14 mouse cellular contexts compared by ENCODE assay signal in genomic region chr13:35795887-35796286, GRCm38 (mm10).
DNase-seq lines count a peak whose midpoint lies in the region; ATAC-seq and TF ChIP-seq lines count a peak whose summit lies in the region.
"Had no signal": no experiment of that assay in that cellular context is flagged by ENCODE, and none has a peak within 500 bp of the region (broad histone marks: within the 10 kb centered on the region; RNA-seq: fewer than 3 reads in every experiment).

No protein-coding gene starts in this region.

- ATAC-seq in forebrain, embryonic 15.5 days (replicated peaks), result no peak
- ATAC-seq in heart, embryonic 16.5 days (replicated peaks; ENCODE audit: extremely low read depth, insufficient read depth, low FRiP score), result no peak
- peak; percentile 77 for ATAC-seq in erythroid progenitor cell, adult 5-6 weeks (replicated peaks; ENCODE audit: low FRiP score, poor library complexity, severe bottlenecking)
- ATAC-seq in megakaryocyte progenitor cell, adult 5-6 weeks (replicated peaks; ENCODE audit: poor library complexity), result peak; percentile 74
- ATAC-seq in hindbrain, postnatal 0 days, result no peak
- ATAC-seq: inflammation-experienced regulatory T-cells, adult 6 months had no signal

- no peaks in the 10 kb centered on the region for H3K9me3 ChIP-seq in forebrain, embryonic 10.5 days
- H3K9me3 ChIP-seq in forebrain, embryonic 15.5 days, result no peaks in the 10 kb centered on the region
- no peaks in the 10 kb centered on the region for H3K9me3 ChIP-seq in heart, embryonic 16.5 days (replicated peaks; ENCODE audit: control insufficient read depth, low read length)
- H3K9me3 ChIP-seq in hindbrain, postnatal 0 days (ENCODE audit: low read length), result no peaks in the 10 kb centered on the region
- H3K9me3 ChIP-seq: limb, embryonic 10.5 days; lung, embryonic 15.5 days; neural tube, embryonic 12.5 days had no signal

- no peaks in the 10 kb centered on the region for H3K36me3 ChIP-seq in forebrain, embryonic 10.5 days (replicated peaks)
- no peaks in the 10 kb centered on the region for H3K36me3 ChIP-seq in forebrain, embryonic 15.5 days
- no peaks in the 10 kb centered on the region for H3K36me3 ChIP-seq in heart, embryonic 16.5 days (ENCODE audit: control insufficient read depth, insufficient read depth)
- H3K36me3 ChIP-seq in hindbrain, postnatal 0 days (ENCODE audit: insufficient read depth, low read length), result no peaks in the 10 kb centered on the region
- H3K36me3 ChIP-seq: limb, embryonic 10.5 days; lung, embryonic 15.5 days; neural tube, embryonic 12.5 days had no signal

- no peak for DNase-seq in forebrain, embryonic 10.5 days (ENCODE audit: extremely low spot score, low spot score)
- DNase-seq in heart, adult 9 months (ENCODE audit: low spot score in 2 of 2), result no peak
- no peak for DNase-seq in hindbrain, postnatal 0 days (ENCODE audit: low spot score)
- DNase-seq in thymus, postnatal 14 days, result no peak
- DNase-seq: cerebellum, adult 11-12 months had no signal

- H3K4me3 ChIP-seq in forebrain, embryonic 10.5 days, result no peak overlapping the region
- no peak overlapping the region for H3K4me3 ChIP-seq in forebrain, embryonic 15.5 days
- H3K4me3 ChIP-seq in heart, embryonic 16.5 days (ENCODE audit: low read length), result no peak overlapping the region
- H3K4me3 ChIP-seq in hindbrain, postnatal 0 days (ENCODE audit: low read length), result no peak overlapping the region
- H3K4me3 ChIP-seq: limb, embryonic 10.5 days; lung, embryonic 15.5 days; neural tube, embryonic 12.5 days had no signal

- no peak for TF ChIP-seq CTCF in hindbrain, postnatal 0 days (IDR thresholded peaks at IDR 0.05; ENCODE audit: low read depth)

- no peak overlapping the region for H3K4me2 ChIP-seq in forebrain, embryonic 15.5 days (replicated peaks)
- H3K4me2 ChIP-seq in heart, embryonic 16.5 days (ENCODE audit: low read depth, low read length), result peak overlapping the region; percentile 36
- no peak overlapping the region for H3K4me2 ChIP-seq in hindbrain, postnatal 0 days (ENCODE audit: low read depth, low read length)
- H3K4me2 ChIP-seq: lung, embryonic 15.5 days; neural tube, embryonic 12.5 days had no signal

- H3K4me1 ChIP-seq in forebrain, embryonic 10.5 days, result peaks cover 27% of the 10 kb centered on the region
- no peaks in the 10 kb centered on the region for H3K4me1 ChIP-seq in forebrain, embryonic 15.5 days
- H3K4me1 ChIP-seq in heart, embryonic 16.5 days (ENCODE audit: control insufficient read depth, insufficient read depth, low read length), result peaks cover 74% of the 10 kb centered on the region
- H3K4me1 ChIP-seq in hindbrain, postnatal 0 days (ENCODE audit: insufficient read depth, low read length), result peaks cover 3% of the 10 kb centered on the region

- H3K9ac ChIP-seq in forebrain, embryonic 15.5 days (replicated peaks), result no peak overlapping the region
- 0 out of 2 replicates have a peak overlapping the region, but pooled peaks have one; percentile 0 for H3K9ac ChIP-seq in heart, embryonic 16.5 days (ENCODE audit: low read length)
- no peak overlapping the region for H3K9ac ChIP-seq in hindbrain, postnatal 0 days (replicated peaks; ENCODE audit: low read length)
- H3K9ac ChIP-seq: lung, embryonic 15.5 days; neural tube, embryonic 12.5 days had no signal

- 53% methylated on average over 2 of the region's 2 CpGs for WGBS in forebrain, embryonic 10.5 days
- 31% methylated on average over 2 of the region's 2 CpGs for WGBS in forebrain, embryonic 15.5 days
- WGBS in heart, embryonic 16.5 days, result 13% methylated on average over 2 of the region's 2 CpGs
- 47% methylated on average over 2 of the region's 2 CpGs for WGBS in hindbrain, postnatal 0 days

- 0 out of 2 replicates have a peak overlapping the region, but pooled peaks have one; percentile 35 for H3K27ac ChIP-seq in forebrain, embryonic 10.5 days
- no peak overlapping the region for H3K27ac ChIP-seq in forebrain, embryonic 15.5 days (replicated peaks)
- peak overlapping the region; percentile 83 for H3K27ac ChIP-seq in heart, embryonic 16.5 days (ENCODE audit: low read length)
- no peak overlapping the region for H3K27ac ChIP-seq in hindbrain, postnatal 0 days
- H3K27ac ChIP-seq: limb, embryonic 10.5 days; lung, embryonic 15.5 days; neural tube, embryonic 12.5 days had no signal

- H3K27me3 ChIP-seq in forebrain, embryonic 10.5 days (ENCODE audit: poor library complexity, severe bottlenecking), result no peaks in the 10 kb centered on the region
- H3K27me3 ChIP-seq in forebrain, embryonic 15.5 days, result no peaks in the 10 kb centered on the region
- no peaks in the 10 kb centered on the region for H3K27me3 ChIP-seq in heart, embryonic 16.5 days (ENCODE audit: control insufficient read depth, insufficient read depth, low read length)
- no peaks in the 10 kb centered on the region for H3K27me3 ChIP-seq in hindbrain, postnatal 0 days (ENCODE audit: insufficient read depth, low read length)
- H3K27me3 ChIP-seq: CH12.LX; lung, embryonic 15.5 days; neural tube, embryonic 12.5 days had no signal

Comparison
In these comparisons a context has a peak if more than half of its experiments do, and no peak if none do; other contexts are left out.
1. H3K27ac ChIP-seq: peak in forebrain, embryonic 10.5 days (single experiment) and heart, embryonic 16.5 days (single experiment); none in forebrain, embryonic 15.5 days (single experiment) and hindbrain, postnatal 0 days (single experiment).
2. ATAC-seq: peak in erythroid progenitor cell, adult 5-6 weeks (single experiment) and megakaryocyte progenitor cell, adult 5-6 weeks (single experiment); none in forebrain, embryonic 15.5 days (single experiment), heart, embryonic 16.5 days (single experiment) and hindbrain, postnatal 0 days (single experiment).